Mouse (Mus musculus): ENCODE data around the gene 2010111I01Rik.

GRCm38 (mm10) chr13:62939797-62940196 is 24.9 kb upstream of the 2010111I01Rik start:
- TF ChIP-seq POLR2A (IDR thresholded peaks at IDR 0.05; ENCODE audit: insufficient read depth, low read depth, low read length), result no peak
- no peak for TF ChIP-seq CTCF (IDR thresholded peaks at IDR 0.05; ENCODE audit: insufficient read depth, low read depth, low read length)
